Mouse (Mus musculus) C2C12 (cell line): Measurements from ENCODE around the gene Olfr433.
"Not testable (repeated sequence)": the region's sequence is repeated elsewhere in the genome, so short reads cannot be mapped to it uniquely, and the experiment has no call there.

Experiments used
- CEBPB ChIP-seq: IDR thresholded peaks from one replicate; pipeline ENCODE4 v1.6.1; 2011; ENCODE audit warnings: low read depth, mild to moderate bottlenecking, control low read depth, moderate library complexity
- CTCF ChIP-seq: IDR thresholded peaks from one replicate; pipeline ENCODE4 v1.5.1; 2011; ENCODE audit not compliant: control insufficient read depth, insufficient read depth, insufficient read length
- MYOD1 ChIP-seq: IDR thresholded peaks from one replicate; pipeline ENCODE4 v1.6.1; 2011; ENCODE audit warnings: low read depth; ENCODE audit not compliant: control insufficient read depth, insufficient read length
- MYOG ChIP-seq: IDR thresholded peaks from one replicate; pipeline ENCODE4 v1.6.1; 2011; ENCODE audit not compliant: control insufficient read depth, insufficient read length; ENCODE audit errors: extremely low read depth
- USF1 ChIP-seq: IDR thresholded peaks from one replicate; pipeline ENCODE4 v1.6.1; 2011; ENCODE audit warnings: low read depth, mild to moderate bottlenecking, control low read depth, moderate library complexity

DNA sequence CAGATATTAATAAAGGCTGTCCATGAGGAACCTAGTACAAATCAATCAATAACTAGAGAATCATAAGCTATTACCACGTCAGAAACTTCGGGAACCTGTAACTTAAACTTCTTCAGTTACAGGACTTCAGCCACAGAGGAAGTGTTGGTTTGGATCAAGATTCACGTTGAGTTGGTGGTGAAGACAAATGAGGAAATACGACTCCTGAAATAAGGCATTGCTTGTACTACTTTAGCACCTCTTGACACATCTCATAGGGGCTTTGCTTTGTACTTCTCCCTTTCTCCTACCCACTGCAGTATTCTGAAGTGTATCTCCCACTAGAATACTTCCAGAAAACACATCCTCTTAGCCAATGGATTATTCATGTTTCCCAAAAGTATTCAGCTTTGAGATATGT lies 8.9 kb downstream of the Olfr433 start:
- TF ChIP-seq CTCF, CEBPB, MYOD1, MYOG, USF1: not testable (repeated sequence)
